Mouse (Mus musculus): ENCODE measurements around the gene Med25.

DNA sequence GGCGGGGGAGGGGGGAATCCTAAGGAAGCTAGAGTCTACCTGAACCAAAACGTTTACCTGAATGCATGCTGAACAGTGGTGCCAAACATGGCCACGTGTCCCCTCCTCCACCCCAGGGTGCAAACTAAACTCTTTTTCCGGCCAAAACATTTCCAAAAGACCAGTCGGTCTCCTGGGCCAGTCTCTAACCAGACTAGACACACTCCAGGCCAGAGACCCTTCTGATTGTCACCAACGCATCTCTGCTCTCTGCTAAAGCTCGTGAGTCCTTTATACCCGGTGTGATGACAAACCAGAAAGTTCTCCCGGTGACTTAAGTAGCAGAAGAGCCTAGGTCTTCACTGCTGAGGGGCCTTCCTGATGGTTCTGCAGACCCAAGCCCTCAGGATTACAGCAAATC lies 24.7 kb downstream of the Med25 start:
- TF ChIP-seq CTCF (IDR thresholded peaks at IDR 0.05) (no peak), POLR2A (IDR thresholded peaks at IDR 0.05; ENCODE audit: insufficient read depth, low read depth, low read length) (no peak)

Data from heart, adult 2 months (tissue).